Mouse (Mus musculus) 3T3-L1 (cell line): Measurements from ENCODE around the gene Lhfpl5.

Experiments
- DNase-seq: peaks from one replicate; pipeline ENCODE4 v3.0.0-alpha.2; 2015; ENCODE audit warnings: low read depth, low spot score

Gene Lhfpl5

GRCm38 (mm10) chr17:28572521-28572920 lies 2.9 kb upstream of the Lhfpl5 start:
- no peak for DNase-seq

DNA sequence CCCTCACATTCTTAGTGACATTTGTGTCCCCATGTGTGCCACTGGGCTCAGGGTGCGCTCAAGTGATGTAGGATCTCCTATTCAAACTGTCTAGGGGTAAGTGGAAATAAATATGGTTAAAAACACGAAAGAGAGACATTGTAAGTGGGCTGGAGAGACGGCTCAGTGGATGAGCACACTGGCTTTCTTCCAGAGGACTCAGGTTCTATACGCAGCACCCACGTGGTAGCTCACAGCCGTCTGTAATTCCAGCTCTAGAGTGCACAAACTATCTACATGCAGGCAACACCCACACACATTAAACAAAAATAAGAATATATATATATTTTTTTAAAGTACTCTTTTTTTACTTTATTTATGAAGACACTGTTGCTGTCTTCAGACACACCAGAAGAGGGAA lies 2.5 kb upstream of the Lhfpl5 start:
- no peak for DNase-seq

DNA sequence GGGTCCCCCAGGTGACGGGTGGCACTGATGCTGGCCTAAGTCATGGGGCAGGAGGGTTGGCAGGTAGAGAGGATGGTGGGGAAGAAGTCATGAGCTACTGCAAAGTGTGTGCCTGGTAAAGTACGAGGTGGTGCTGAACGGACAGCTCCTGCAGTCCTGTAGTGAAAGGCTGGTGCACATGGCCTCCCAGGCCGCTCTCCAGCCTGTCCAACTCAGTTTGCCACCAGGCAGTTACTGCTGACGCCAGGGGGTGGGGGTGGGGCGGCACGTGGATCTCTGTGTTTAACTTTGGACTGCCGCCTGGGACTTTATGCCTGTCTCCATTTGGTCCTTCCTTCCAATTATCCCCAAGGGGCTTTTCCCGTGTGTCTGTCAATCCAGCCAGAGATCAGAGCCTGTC lies 5.0 kb downstream of the Lhfpl5 start:
- DNase-seq: peak; percentile 86

DNA sequence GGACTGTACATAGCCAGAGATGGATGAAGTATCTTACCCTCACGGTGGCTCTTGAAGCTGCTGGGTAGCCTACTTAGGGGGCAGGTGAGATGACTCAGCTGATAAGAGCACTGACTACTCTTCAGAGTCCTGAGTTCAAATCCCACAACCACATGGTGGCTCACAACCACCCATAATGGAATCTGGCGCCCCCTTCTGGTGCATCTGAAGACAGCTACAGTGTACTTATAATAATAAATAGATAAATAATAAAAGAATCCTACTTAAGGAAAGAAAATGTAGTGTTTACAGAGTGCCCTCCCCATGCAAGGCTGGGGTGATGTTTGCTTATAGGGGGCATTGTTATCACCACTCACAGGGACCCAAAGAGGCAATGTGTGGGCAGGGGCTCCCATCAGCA lies 5.6 kb downstream of the Lhfpl5 start:
- DNase-seq: no peak

DNA sequence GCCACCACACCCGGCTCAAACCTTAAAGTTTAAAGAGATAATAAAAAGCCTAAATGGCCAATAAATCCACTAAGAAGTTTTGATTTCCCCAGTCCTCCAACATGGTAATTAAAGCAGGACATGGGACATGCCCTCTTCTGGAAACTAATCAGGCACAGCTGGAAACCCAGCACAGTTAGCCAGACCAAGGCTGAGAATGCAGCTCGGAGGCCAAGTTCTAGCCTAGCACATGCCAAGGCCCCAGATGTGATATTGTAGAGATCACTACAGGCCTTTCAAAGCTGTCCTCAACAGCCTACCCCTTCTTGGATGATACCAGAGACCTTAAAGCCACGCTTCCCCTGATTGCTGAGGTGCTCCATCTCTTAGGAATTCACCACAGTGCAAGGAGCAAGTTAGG lies 11.1 kb downstream of the Lhfpl5 start:
- DNase-seq: no peak

DNA sequence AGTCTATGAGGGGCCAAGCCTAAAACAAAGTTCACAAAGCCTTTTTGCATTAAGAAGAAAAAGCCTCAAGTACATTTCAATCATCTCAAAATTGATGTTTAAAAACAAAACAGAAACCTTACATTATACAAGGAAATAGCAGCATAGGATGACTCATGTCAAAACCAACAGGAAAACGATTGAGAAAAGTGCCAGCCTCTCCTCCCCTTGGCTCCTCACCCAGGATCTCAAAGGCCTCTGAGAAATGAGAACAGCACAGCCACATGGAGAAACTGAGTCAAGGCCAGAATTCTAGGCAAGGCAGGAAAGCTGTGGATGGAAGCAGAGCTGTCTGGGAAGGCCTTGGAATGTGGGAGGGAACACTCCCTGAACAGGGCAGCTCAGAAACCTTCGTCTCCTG lies 13.2 kb downstream of the Lhfpl5 start:
- peak; percentile 50 for DNase-seq

- no peak for DNase-seq
These were observed 15.2 kb downstream of the Lhfpl5 start for GRCm38 (mm10) chr17:28590596-28590995.

- DNase-seq: no peak
These were observed 16.0 kb downstream of the Lhfpl5 start for GRCm38 (mm10) chr17:28591476-28591875.

- DNase-seq: peak; percentile 93
These were observed 17.6 kb downstream of the Lhfpl5 start for GRCm38 (mm10) chr17:28592998-28593397.

DNA sequence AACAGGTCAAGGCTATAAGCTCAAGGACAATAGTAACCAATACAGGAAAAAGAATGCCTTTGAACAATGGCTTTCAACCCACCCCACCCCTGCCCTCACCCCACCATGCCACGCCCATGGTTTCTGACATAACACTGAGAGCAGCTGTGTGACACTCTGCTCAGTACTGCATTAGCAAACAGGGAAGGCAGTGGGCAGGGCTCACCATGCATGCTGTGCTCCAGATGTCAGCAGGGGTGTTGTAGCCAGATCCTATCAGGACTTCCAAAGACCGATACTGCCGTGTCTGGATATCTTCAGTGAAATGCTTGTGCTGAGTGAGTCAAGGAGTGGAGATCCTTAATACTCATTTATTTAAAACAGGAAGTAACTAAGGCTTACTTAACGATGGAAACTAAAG lies 18.5 kb downstream of the Lhfpl5 start:
- DNase-seq: no peak

GRCm38 (mm10) chr17:28600780-28601179 lies 25.3 kb downstream of the Lhfpl5 start:
- DNase-seq: no peak

- no peak for DNase-seq
These were observed 26.3 kb downstream of the Lhfpl5 start for GRCm38 (mm10) chr17:28601557-28602250.

- no peak for DNase-seq
These were observed 34.1 kb downstream of the Lhfpl5 start for GRCm38 (mm10) chr17:28609543-28609942.

- DNase-seq: no peak
These were observed 37.2 kb downstream of the Lhfpl5 start for GRCm38 (mm10) chr17:28612603-28613002.

DNA sequence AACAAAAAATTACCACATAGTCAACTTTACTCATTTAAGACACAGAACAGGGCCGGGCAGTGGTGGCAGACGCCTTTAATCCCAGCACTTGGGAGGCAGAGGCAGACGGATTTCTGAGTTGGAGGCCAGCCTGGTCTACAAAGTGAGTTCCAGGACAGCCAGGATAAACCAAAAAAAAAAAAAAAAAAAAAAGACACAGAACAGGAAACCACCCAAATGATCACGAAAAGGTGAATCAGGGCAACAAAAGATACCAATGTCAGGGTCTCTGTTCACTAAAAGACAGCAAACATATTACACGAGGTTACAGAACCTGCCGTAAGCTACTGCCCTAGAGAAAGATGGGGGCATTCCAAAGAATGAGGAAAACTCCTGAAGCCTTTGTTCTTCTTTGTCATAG lies 37.7 kb downstream of the Lhfpl5 start:
- DNase-seq: no peak

GRCm38 (mm10) chr17:28615332-28615731 lies 39.9 kb downstream of the Lhfpl5 start:
- no peak for DNase-seq

- no peak for DNase-seq
These were observed 42.2 kb downstream of the Lhfpl5 start for GRCm38 (mm10) chr17:28617636-28618035.

DNA sequence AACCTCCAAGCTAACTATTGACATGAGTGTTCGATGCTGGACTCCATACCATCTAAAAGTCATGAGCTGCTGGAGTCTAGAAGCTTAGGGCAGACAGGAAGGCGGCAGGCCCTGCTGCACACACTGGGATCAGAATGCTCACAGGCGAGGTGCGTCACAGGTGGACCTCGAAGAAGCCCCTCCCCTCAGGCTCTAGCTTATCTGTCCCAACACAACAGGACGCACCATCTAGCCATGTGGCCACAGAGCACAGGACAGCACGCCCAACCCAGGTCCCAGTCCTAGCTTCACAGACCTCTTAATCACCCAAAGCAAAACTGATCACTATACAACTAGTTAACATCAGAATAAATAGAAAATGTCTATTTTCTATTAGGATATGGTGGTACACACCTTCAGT lies 42.7 kb downstream of the Lhfpl5 start:
- DNase-seq: no peak

DNA sequence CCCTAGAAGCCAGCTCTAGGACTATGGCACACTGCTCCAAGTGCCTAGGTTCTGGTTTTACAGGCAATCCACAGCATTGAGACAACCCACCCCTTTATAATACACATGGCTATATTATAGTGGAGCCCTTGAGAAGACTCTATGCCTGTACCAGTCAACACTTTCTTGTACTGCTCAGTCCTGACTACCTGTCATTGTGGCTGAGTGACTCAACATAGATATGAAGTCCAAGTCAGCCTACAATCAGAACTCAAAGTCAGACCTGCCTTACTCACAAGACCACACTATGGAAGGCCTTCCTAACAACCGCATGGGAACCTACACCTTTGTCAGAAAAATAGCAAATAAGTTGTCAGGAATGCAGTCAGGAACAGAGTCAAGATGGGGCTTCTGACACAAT lies 43.3 kb downstream of the Lhfpl5 start:
- DNase-seq: peak; percentile 25

DNA sequence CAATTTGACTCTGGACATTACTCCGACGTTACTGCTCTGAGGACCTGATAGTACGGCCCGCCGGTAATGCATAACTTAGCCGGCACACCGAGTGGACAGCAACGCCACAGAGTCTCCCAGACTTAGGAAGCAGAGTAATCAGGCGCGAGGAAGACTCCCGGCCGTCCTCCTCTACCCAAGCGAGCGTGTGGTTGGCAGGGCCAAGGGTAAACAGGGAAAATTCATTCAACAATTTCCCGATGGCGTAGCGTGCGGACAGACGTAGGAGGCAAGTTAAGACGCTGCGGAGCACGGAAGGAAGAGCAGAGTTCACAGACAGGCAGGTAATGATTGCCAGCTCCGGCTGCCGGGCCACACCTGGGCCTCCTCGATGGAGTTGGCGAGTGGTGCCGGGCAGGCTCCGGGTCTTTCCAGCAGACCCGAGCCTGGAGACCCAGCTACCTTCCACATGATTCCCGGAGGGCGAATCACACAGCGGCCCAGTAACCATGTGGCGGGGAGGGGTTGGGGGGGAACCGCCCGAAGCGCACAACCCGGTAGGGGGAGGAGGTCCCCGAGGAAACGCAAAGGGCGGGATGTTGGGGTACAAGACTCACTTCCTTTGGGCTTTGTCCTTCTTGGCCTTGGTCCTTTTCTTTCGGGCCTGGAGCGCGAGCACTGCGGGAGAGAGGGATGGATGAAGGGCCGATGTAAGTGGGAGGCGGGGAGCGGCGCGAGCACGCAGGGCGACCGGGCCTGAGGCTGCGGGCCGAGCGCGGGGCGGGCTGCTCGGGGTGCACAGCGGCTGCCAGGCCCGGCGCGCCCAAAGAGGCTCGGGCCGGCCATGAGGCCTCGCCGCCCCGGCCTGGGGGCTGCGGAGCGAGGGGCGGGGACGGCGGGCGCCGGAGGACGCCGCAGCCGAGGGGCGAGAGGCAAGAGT lies 46.2 kb downstream of the Lhfpl5 start:
- DNase-seq: peak; percentile 68

DNA sequence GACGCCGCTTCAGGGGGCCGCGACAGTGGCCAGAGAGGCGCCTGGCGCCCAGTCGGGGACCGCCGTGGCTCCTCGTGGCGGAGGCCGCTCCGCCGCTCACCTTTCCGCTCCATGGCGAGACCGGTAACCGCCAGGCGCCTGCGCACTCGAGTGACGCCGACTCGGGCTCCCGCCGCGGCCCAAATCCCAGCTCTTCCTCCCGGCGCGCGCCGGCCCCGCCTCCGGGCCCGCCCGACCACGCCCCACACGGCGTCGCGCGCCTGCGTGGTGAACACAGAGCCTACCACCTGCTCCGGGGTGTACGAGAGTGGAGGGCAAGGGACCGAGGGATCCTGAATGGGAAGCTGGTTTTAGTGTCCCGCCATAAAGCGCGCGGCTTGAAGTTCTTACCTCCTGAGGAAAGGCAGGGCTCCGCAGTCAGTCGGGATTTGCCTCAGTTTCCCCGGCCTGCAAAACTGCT lies 46.9 kb downstream of the Lhfpl5 start, which contains the start of gene Srpk1:
Gene Srpk1, minus strand, starts transcription at position 410 of the 460 bp plus-strand sequence.
- peak; percentile 87 for DNase-seq

GRCm38 (mm10) chr17:28624841-28625240 lies 49.4 kb downstream of the Lhfpl5 start:
- no peak for DNase-seq

DNA sequence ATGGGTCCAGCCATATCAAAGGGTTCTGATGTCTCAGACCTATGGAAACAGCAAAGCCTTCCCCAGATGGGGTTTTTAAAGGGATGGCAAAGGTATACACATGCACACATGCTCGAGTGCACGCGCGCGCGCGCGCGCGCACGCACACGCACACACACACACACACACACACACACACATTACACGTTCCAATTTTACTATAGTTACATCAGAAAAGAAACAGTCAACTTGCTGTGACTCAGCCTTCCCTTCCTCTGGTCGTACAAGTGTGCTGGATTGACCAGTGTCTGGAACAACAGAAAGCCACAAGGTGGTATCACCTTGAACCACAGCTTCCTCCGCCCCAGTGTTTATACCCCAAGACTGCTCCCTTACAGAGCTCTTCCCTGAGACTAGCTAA lies 49.9 kb downstream of the Lhfpl5 start:
- DNase-seq: no peak
